Mouse (Mus musculus) MEL (cell line): ENCODE data around the gene Tmem179.

Source experiments
- MEF2A ChIP-seq: IDR thresholded peaks from 2 replicates; pipeline ENCODE4 v1.6.1; 2014; ENCODE audit warnings: low read depth, mild to moderate bottlenecking, inconsistent platforms, low read length, improper control_type of control experiment; ENCODE audit not compliant: poor library complexity, insufficient replicate concordance, severe bottlenecking; ENCODE audit errors: extremely low read depth
- TCF12 ChIP-seq: IDR thresholded peaks from 2 replicates; pipeline ENCODE4 v1.6.1; 2014; ENCODE audit warnings: low read depth, mild to moderate bottlenecking, inconsistent platforms, low read length, improper control_type of control experiment, moderate library complexity

GRCm38 (mm10) chr12:112497731-112498130 lies 18.8 kb downstream of the Tmem179 start:
- TF ChIP-seq MEF2A (no peak), TCF12 (no peak)
